Mouse (Mus musculus) macrophage (primary cell): ENCODE measurements around the gene Smim24. TPM values are rescaled to one million over a fixed set of nuclear protein-coding genes. Genes with fewer than 3 reads are reported as not detected.
A peak's percentile ranks its signal among the peaks of the same experiment; 100 is the strongest.

Source experiments
- H3K27ac ChIP-seq: fragments of 350-480 bp; formaldehyde crosslinking; 2 replicates; pipeline ENCODE4 v1.9.0; 2021
- H3K36me3 ChIP-seq: fragments of 350-480 bp; formaldehyde crosslinking; 2 replicates; pipeline ENCODE4 v1.9.0; 2021; ENCODE audit errors: inconsistent target
- H3K4me3 ChIP-seq: fragments of 350-480 bp; formaldehyde crosslinking; 2 replicates; pipeline ENCODE4 v1.9.0; 2021; ENCODE audit errors: inconsistent target
- H3K79me2 ChIP-seq: fragments of 350-480 bp; formaldehyde crosslinking; 2 replicates; pipeline ENCODE4 v1.9.0; 2021; ENCODE audit errors: inconsistent target
- WGBS: methylation state at CpG from one replicate; pipeline ENCODE4 v1.1.7; 2026; ENCODE audit warnings: inconsistent platforms; ENCODE audit not compliant: missing documents; 5-methylcytosine and 5-hydroxymethylcytosine counted together
- polyA plus RNA-seq: library from polyadenylated mRNA; stranded (reverse); fragments of 250-400 nt; gene quantifications from 3 replicates; pipeline ENCODE4 v1.2.4, GENCODE M21; 2018; ENCODE audit warnings: inconsistent platforms

Smim24 gene
- polyA plus RNA-seq, 1 experiment from 2014 or later, result 14.6 TPM

GRCm38 (mm10) chr10:81358209-81358608 lies 34.6 kb upstream of the Smim24 start:
- H3K79me2 ChIP-seq, result peaks cover 86% of the 10 kb centered on the region
- peak overlapping the region; percentile 100 for H3K27ac ChIP-seq
- H3K36me3 ChIP-seq, result peaks cover 35% of the 10 kb centered on the region
- WGBS, result 13% methylated on average over 4 of the region's 4 CpGs
- peak overlapping the region; percentile 89 for H3K4me3 ChIP-seq

- Histone ChIP-seq H3K27ac (peak overlapping the region; percentile 100), H3K36me3 (peaks cover 38% of the 10 kb centered on the region), H3K79me2 (peaks cover 86% of the 10 kb centered on the region), H3K4me3 (peak overlapping the region; percentile 89)
- 8% methylated on average over 1 of the region's 1 CpGs for WGBS
Measured at GRCm38 (mm10) chr10:81358841-81359240, 34.0 kb upstream of the Smim24 start.

GRCm38 (mm10) chr10:81360721-81361120 lies 32.1 kb upstream of the Smim24 start:
- WGBS, result 89% methylated on average over 8 of the region's 8 CpGs
- peaks cover 41% of the 10 kb centered on the region for H3K36me3 ChIP-seq
- H3K27ac ChIP-seq, result peak overlapping the region; percentile 100
- H3K79me2 ChIP-seq, result peaks cover 69% of the 10 kb centered on the region
- peak overlapping the region; percentile 89 for H3K4me3 ChIP-seq

- Histone ChIP-seq H3K4me3 (no peak overlapping the region), H3K36me3 (peaks cover 42% of the 10 kb centered on the region), H3K27ac (0 out of 2 replicates have a peak overlapping the region, but pooled peaks have one; percentile 4), H3K79me2 (peaks cover 63% of the 10 kb centered on the region)
- 92% methylated on average over 12 of the region's 12 CpGs for WGBS
Measured at GRCm38 (mm10) chr10:81362336-81362949, 30.4 kb upstream of the Smim24 start.

- H3K36me3 ChIP-seq, result peaks cover 55% of the 10 kb centered on the region
- no peak overlapping the region for H3K4me3 ChIP-seq
- no peak overlapping the region for H3K27ac ChIP-seq
- peaks cover 51% of the 10 kb centered on the region for H3K79me2 ChIP-seq
- 93% methylated on average over 43 of the region's 54 CpGs for WGBS
Measured at GRCm38 (mm10) chr10:81363436-81364346, 29.2 kb upstream of the Smim24 start.

GRCm38 (mm10) chr10:81364666-81365065 lies 28.2 kb upstream of the Smim24 start:
- peaks cover 63% of the 10 kb centered on the region for H3K36me3 ChIP-seq
- H3K79me2 ChIP-seq, result peaks cover 41% of the 10 kb centered on the region
- peak overlapping the region; percentile 36 for H3K27ac ChIP-seq
- 90% methylated on average over 25 of the region's 28 CpGs for WGBS
- no peak overlapping the region for H3K4me3 ChIP-seq

GRCm38 (mm10) chr10:81365073-81365472 lies 27.8 kb upstream of the Smim24 start:
- Histone ChIP-seq H3K36me3 (peaks cover 63% of the 10 kb centered on the region), H3K27ac (peak overlapping the region; percentile 36), H3K79me2 (peaks cover 37% of the 10 kb centered on the region), H3K4me3 (no peak overlapping the region)
- WGBS, result 72% methylated on average over 4 of the region's 4 CpGs

GRCm38 (mm10) chr10:81365672-81366476 lies 27.0 kb upstream of the Smim24 start, which contains the start of gene 4930404N11Rik:
4930404N11Rik (minus strand) TSS chr10:81365816.
- peak within 1 kb of the TSS; percentile 36 for H3K27ac ChIP-seq
- peaks cover 29% of the 10 kb centered on the region for H3K79me2 ChIP-seq
- WGBS, result 35% methylated on average over 12 of the region's 12 CpGs
- H3K4me3 ChIP-seq, result no peak within 1 kb of the TSS
- H3K36me3 ChIP-seq, result peaks cover 63% of the 10 kb centered on the region

GRCm38 (mm10) chr10:81366477-81367206 lies 26.2 kb upstream of the Smim24 start:
- Histone ChIP-seq H3K4me3 (no peak overlapping the region), H3K79me2 (peaks cover 24% of the 10 kb centered on the region), H3K36me3 (peaks cover 63% of the 10 kb centered on the region), H3K27ac (peak overlapping the region; percentile 36)
- WGBS, result 71% methylated on average over 6 of the region's 6 CpGs

- peaks cover 24% of the 10 kb centered on the region for H3K79me2 ChIP-seq
- no peak overlapping the region for H3K4me3 ChIP-seq
- H3K36me3 ChIP-seq, result peaks cover 61% of the 10 kb centered on the region
- 93% methylated on average over 5 of the region's 6 CpGs for WGBS
- 0 out of 2 replicates have a peak overlapping the region, but pooled peaks have one; percentile 36 for H3K27ac ChIP-seq
Measured at GRCm38 (mm10) chr10:81367207-81367495, 25.7 kb upstream of the Smim24 start.

- no peak overlapping the region for H3K27ac ChIP-seq
- peaks cover 67% of the 10 kb centered on the region for H3K79me2 ChIP-seq
- WGBS, result 94% methylated on average over 10 of the region's 10 CpGs
- no peak overlapping the region for H3K4me3 ChIP-seq
- H3K36me3 ChIP-seq, result peaks cover 35% of the 10 kb centered on the region
Measured at GRCm38 (mm10) chr10:81375322-81375721, 17.5 kb upstream of the Smim24 start.

- Histone ChIP-seq H3K4me3 (peak overlapping the region; percentile 82), H3K79me2 (peaks cover 63% of the 10 kb centered on the region), H3K36me3 (peaks cover 23% of the 10 kb centered on the region), H3K27ac (0 out of 2 replicates have a peak overlapping the region, but pooled peaks have one; percentile 64)
- WGBS, result 53% methylated on average over 6 of the region's 6 CpGs
Measured at GRCm38 (mm10) chr10:81376561-81377361, 16.1 kb upstream of the Smim24 start.

GRCm38 (mm10) chr10:81377362-81377664 lies 15.5 kb upstream of the Smim24 start:
- H3K27ac ChIP-seq, result peak overlapping the region; percentile 64

More at GRCm38 (mm10) chr10:81377362-81377664, 15.5 kb upstream of the Smim24 start:
- H3K4me3 ChIP-seq, result peak overlapping the region; percentile 82
- WGBS, result 75% methylated on average over 2 of the region's 2 CpGs
- H3K36me3 ChIP-seq, result peaks cover 21% of the 10 kb centered on the region
- peaks cover 58% of the 10 kb centered on the region for H3K79me2 ChIP-seq
